Mouse (Mus musculus) left cerebral cortex, adult 11 months (tissue): ENCODE measurements around the gene Ryr1.
"Not testable (repeated sequence)": the region's sequence is repeated elsewhere in the genome, so short reads cannot be mapped to it uniquely, and the experiment has no call there.

Experiments used
- DNase-seq: peaks from one replicate; pipeline ENCODE4 v3.0.0; 2022; ENCODE audit warnings: low spot score

Gene Ryr1

GRCm38 (mm10) chr7:29079419-29079950 is 45.5 kb downstream of the Ryr1 start:
- no peak for DNase-seq

GRCm38 (mm10) chr7:29076977-29077376 is 48.0 kb downstream of the Ryr1 start:
- DNase-seq: no peak

GRCm38 (mm10) chr7:29075208-29075607 is 49.8 kb downstream of the Ryr1 start:
- no peak for DNase-seq

GRCm38 (mm10) chr7:29072689-29073088 is 52.3 kb downstream of the Ryr1 start:
- DNase-seq: no peak

- peak; percentile 25 for DNase-seq
These were observed 53.6 kb downstream of the Ryr1 start for GRCm38 (mm10) chr7:29071169-29071891.

- DNase-seq: peak; percentile 22
These were observed 54.4 kb downstream of the Ryr1 start for GRCm38 (mm10) chr7:29070364-29071168.

GRCm38 (mm10) chr7:29067758-29068157 is 57.2 kb downstream of the Ryr1 start:
- no peak for DNase-seq

GRCm38 (mm10) chr7:29063476-29063875 is 61.5 kb downstream of the Ryr1 start:
- not testable (repeated sequence) for DNase-seq

- DNase-seq: no peak
These were observed 63.4 kb downstream of the Ryr1 start for GRCm38 (mm10) chr7:29061522-29062037.

GRCm38 (mm10) chr7:29059445-29059844 is 65.5 kb downstream of the Ryr1 start:
- DNase-seq: no peak

GRCm38 (mm10) chr7:29052821-29053220 is 72.2 kb downstream of the Ryr1 start:
- no peak for DNase-seq

GRCm38 (mm10) chr7:29050797-29051196 is 74.2 kb downstream of the Ryr1 start:
- DNase-seq: peak; percentile 40

GRCm38 (mm10) chr7:29048615-29049014 is 76.4 kb downstream of the Ryr1 start:
- DNase-seq: no peak

GRCm38 (mm10) chr7:29048070-29048469 is 76.9 kb downstream of the Ryr1 start:
- no peak for DNase-seq

GRCm38 (mm10) chr7:29046533-29046932 is 78.4 kb downstream of the Ryr1 start:
- DNase-seq: no peak

GRCm38 (mm10) chr7:29044302-29044701 is 80.7 kb downstream of the Ryr1 start:
- DNase-seq: no peak

GRCm38 (mm10) chr7:29043674-29044057 is 81.3 kb downstream of the Ryr1 start:
- DNase-seq: no peak

GRCm38 (mm10) chr7:29043016-29043673 is 81.8 kb downstream of the Ryr1 start:
- no peak for DNase-seq

GRCm38 (mm10) chr7:29041194-29041593 is 83.8 kb downstream of the Ryr1 start:
- DNase-seq: no peak

- DNase-seq: no peak
These were observed 84.9 kb downstream of the Ryr1 start for GRCm38 (mm10) chr7:29039985-29040661.

- peak; percentile 87 for DNase-seq
These were observed 85.4 kb downstream of the Ryr1 start for GRCm38 (mm10) chr7:29039604-29039984.

GRCm38 (mm10) chr7:29037261-29037660 is 87.7 kb downstream of the Ryr1 start:
- DNase-seq: no peak
